Mouse (Mus musculus) brain, adult 10 weeks (tissue): Measurements from ENCODE around the gene Srxn1. TPM values are rescaled to one million over a fixed set of nuclear protein-coding genes. Genes with fewer than 3 reads are reported as not detected.

Experiments used
- polyA plus RNA-seq: library from polyadenylated mRNA; stranded (reverse); fragments of 350-450 nt; fragmentation: Illumina TruSeq; extraction: RNeasy Lipid Tissue Mini Kit (QIAGEN cat#74804); gene quantifications from one replicate; pipeline ENCODE4 v1.2.3, GENCODE M21; 2015; ENCODE audit warnings: low read depth, low replicate concordance

The Srxn1 gene
- 99.2 TPM for polyA plus RNA-seq

DNA sequence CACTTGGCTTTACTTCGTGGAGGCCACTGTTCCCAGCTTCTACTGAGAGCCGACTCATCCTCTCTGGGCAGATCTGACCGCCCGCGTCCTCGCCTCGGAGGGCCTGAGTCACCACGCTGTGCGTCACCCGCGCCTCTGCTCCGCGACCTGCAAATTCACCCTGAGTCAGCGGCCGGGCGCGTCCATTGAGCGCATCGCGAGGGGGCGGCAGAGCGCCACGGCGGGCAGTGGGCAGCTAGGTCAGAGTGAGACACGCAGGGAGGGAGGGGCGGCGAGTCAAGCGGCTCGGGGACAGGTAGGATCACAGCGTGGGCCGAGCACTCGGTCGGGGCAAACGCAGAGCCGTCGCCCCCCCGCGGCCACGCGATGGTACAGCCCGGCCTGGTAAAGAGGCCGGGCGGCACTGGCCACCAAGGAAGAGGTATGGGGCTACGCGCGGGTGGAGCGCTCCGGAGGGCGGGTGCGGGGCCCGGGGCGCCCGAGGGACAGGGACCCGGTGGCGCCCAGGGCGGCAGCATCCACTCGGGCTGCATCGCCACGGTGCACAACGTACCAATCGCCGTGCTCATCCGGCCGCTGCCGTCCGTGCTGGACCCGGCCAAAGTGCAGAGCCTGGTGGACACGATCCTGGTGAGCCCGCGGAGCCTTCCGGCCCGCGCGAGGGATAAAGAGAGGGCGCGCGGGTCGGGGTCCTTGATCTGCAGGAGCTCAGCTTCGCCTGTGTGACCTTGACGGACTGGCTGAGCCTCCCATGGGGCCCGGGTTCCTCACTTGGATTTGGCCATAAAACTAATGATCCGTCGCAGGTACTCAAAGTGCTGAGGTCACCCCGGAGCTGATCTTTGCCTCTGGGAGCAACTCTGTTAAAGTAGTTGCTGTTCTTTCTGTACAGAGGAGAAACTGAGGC lies at the start of gene Srxn1:
TSS of gene Srxn1 (plus strand) at position 199 of the 907 bp plus-strand sequence.

DNA sequence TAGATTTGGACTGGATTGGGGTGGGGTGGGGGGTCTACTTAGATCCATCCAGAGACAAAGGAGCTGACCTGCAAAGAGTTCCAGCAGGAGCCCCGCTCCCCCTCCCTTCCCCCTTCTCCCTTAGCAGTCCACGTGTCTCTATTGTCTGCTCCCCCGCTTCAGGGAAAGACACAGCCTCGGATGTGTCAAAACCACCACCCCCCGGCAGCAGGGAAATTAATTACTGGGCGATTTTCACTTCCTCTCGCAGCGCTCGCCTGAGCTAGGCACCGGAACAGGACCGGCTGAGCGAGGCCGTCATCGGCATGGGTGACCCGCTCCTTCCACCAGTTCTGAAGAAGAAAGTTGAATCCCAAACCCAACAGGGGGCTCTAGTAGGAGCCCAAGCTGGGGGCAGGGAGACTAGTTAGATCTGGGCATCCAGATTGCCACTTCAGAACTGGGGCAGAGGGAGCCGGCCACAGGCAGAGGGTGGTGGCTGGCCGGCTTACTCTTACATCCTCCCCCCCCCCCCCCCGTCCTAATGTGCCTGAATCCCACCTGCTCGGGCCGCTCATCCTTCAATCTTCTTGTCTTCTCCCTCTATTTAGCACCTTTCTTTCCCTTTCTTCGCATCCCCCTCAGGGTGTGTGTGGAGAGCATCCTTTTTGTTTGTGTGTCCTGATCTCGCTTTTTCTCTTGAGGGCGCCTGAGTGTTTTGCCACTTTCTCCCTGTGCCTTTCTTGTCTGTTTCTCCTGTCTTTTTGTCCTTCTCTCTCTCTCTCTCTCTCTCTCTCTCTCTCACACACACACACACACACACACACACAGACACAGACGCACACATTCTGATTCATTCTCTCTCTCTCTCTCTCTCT lies 24.4 kb upstream of the Srxn1 start, which contains the start of gene Scrt2:
TSS of gene Scrt2 (plus strand) at position 845 of the 857 bp plus-strand sequence.

DNA sequence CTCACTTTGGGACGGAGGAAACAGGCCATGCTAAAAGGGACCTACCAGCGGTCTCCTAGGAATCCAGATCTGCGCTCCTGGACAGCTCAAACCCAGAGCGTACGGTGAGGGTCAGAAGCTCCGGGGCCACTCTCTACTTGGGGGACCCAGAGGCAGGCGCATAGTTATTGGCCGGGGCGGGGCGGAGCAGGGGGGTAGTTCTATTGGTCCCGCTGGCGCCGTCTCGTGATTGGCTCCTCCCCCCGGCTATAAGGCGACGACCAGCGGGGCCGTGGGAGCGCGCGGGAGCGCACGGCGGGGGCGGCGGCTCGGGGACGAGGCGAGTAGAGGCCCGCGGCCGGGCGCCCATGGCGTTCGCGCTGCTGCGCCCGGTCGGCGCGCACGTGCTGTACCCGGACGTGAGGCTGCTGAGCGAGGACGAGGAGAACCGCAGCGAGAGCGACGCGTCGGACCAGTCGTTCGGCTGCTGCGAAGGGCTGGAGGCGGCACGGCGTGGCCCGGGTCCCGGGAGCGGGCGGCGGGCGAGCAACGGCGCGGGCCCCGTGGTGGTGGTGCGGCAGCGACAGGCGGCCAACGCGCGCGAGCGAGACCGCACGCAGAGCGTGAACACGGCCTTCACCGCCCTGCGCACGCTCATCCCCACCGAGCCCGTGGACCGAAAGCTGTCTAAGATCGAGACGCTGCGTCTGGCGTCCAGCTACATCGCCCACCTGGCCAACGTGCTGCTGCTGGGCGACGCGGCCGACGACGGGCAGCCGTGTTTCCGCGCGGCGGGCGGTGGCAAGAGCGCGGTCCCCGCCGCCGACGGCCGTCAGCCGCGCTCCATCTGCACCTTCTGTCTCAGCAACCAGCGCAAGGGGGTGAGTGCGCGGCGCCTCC lies 38.2 kb downstream of the Srxn1 start, which contains the start of gene Tcf15:
TSS of gene Tcf15 (plus strand) at position 283 of the 879 bp plus-strand sequence.

Other genes with a start within 250 kb of the Srxn1 start
- gene Angpt4, start 194.3 kb upstream of the Srxn1 start, polyA plus RNA-seq, result not detected
- 7.8 TPM for gene Fam110a, start 125.3 kb upstream of the Srxn1 start, polyA plus RNA-seq
- gene Slc52a3, start 109.0 kb upstream of the Srxn1 start, polyA plus RNA-seq, result 2.1 TPM
- 10.1 TPM for gene Scrt2, start 24.0 kb upstream of the Srxn1 start, polyA plus RNA-seq
- gene Tcf15, start 38.0 kb downstream of the Srxn1 start, polyA plus RNA-seq, result not detected
- gene Csnk2a1, start 121.3 kb downstream of the Srxn1 start, polyA plus RNA-seq, result 73.3 TPM
- 40.8 TPM for gene Tbc1d20, start 188.3 kb downstream of the Srxn1 start, polyA plus RNA-seq
- gene Rbck1, start 227.1 kb downstream of the Srxn1 start, polyA plus RNA-seq, result 101 TPM
- gene Trib3, start 238.5 kb downstream of the Srxn1 start, polyA plus RNA-seq, result 0.51 TPM